Mouse (Mus musculus): ENCODE data around the gene Col24a1.

GRCm38 (mm10) chr3:145442268-145442667, 150.0 kb downstream of the Col24a1 start:
- TF ChIP-seq EP300 (IDR thresholded peaks at IDR 0.05; ENCODE audit: low read depth) (no peak), CTCF (IDR thresholded peaks at IDR 0.05; ENCODE audit: low read depth) (peak; percentile 63)
